Mouse (Mus musculus) right cerebral cortex, postnatal 14 days (tissue): Measurements from ENCODE around the gene Olfr292.

Source experiments
- DNase-seq: peaks from one replicate; pipeline ENCODE4 v3.0.0; 2022

The Olfr292 gene

DNA sequence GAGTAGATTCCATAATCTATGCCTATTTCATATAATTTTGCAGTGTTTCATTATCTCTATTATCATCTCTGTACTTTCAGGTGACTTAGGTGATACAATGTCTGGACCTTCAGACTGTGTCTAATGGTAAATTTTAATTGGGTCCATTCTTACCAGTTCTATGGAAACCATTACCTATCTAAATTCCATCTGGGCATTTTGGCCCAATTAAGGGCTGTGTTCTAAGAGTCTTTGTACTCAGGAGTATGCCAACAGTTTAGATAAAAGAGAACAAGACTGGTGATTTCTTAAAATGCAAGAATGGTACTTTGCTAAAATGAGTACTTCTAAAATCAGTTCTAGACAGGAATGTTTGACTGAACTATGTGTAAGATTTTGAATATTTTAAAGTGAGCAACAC, at the start of gene Olfr292:
Olfr292 (plus strand) TSS at position 301 of the 400 bp plus-strand sequence.
- no peak for DNase-seq

- no peak for DNase-seq
These were observed 39.4 kb upstream of the Olfr292 start, which contains the start of gene Olfr293 for GRCm38 (mm10) chr7:86648761-86649160. Olfr293 (plus strand) TSS chr7:86649061.

DNA sequence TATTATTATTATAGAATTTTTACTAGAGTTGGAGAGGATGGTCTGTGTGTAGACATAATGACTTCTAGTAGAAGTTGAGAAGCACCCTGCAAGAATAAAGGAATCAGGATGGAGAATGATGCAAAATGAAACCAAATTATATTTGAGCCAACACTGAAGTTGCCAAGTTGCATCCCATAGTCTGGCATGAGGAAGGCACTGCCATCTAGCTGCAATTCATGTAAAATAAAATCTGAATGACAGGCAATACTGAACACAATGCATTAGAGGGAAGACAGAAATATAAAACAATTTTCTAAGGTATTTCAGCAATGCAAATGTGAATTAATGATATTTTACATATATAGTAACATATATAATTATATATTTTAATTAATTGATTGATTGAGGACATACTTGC, 36.9 kb downstream of the Olfr292 start:
- no peak for DNase-seq
